In the genomic region with DNA sequence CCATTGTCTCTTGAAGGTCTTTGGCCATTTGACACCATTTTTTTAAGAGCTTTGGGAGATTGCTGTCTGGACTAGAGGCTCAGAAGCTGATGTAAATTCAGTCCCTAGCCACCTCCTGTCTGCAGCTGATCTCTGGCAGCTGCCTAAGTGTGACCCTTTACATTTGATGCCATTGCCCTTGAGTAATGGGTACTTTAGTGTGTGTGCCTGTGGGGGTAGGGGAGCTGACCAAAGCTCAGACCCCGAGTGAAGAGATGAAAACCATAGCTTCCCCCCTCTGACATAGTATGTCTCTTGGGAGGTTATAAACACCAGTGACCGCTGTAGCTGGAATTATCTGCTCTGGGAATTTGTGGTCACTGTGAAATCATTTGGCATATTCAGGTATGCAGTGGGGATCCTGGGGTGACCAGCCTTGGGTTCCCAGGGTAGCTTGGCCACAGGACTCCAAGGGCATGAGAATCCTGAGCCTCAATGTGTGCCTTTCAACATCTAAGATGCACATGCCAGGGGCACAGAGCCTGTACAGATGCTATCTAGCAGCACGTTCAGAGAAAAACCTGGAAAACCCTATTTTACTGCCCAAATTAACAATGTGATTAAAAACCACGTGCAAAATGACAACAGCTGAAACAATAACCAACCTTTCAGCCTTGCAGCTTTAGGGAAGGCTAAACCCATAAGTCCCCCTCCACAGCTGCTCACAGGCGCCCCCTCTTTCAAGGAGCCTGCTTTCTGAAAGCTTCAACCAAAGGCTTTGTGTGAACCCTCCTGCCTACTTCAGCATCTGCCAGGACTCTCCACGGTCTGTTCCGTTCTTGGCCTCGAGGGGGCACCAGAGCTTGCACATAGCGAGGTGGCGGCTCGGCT, we compare ENCODE assay signal across 8 mouse cellular contexts.
DNase-seq lines count a peak whose midpoint lies in the region; ATAC-seq lines count a peak whose summit lies in the region.

No protein-coding gene starts in this region.

- no peaks in the 10 kb centered on the region for H3K36me3 ChIP-seq in heart, embryonic 12.5 days
- no peaks in the 10 kb centered on the region for H3K36me3 ChIP-seq in limb, embryonic 10.5 days
- H3K36me3 ChIP-seq in midbrain, embryonic 16.5 days (ENCODE audit: control insufficient read depth, insufficient read depth, low read length), result no peaks in the 10 kb centered on the region

- H3K4me2 ChIP-seq in heart, embryonic 12.5 days, result no peak overlapping the region
- peak overlapping the region; percentile 59 for H3K4me2 ChIP-seq in midbrain, embryonic 16.5 days (ENCODE audit: low read length)

- 14% methylated on average over 11 of the region's 11 CpGs for WGBS in heart, embryonic 12.5 days
- 17% methylated on average over 11 of the region's 11 CpGs for WGBS in limb, embryonic 10.5 days
- 10% methylated on average over 11 of the region's 11 CpGs for WGBS in midbrain, embryonic 16.5 days

- H3K9me3 ChIP-seq in heart, embryonic 12.5 days (replicated peaks), result no peaks in the 10 kb centered on the region
- H3K9me3 ChIP-seq in limb, embryonic 10.5 days (replicated peaks), result no peaks in the 10 kb centered on the region
- no peaks in the 10 kb centered on the region for H3K9me3 ChIP-seq in midbrain, embryonic 16.5 days (replicated peaks; ENCODE audit: control insufficient read depth, low read length, poor library complexity, severe bottlenecking)

- peaks cover 30% of the 10 kb centered on the region for H3K27me3 ChIP-seq in heart, embryonic 12.5 days (replicated peaks)
- peaks cover 28% of the 10 kb centered on the region for H3K27me3 ChIP-seq in limb, embryonic 10.5 days (ENCODE audit: low read depth, poor library complexity, severe bottlenecking)
- no peaks in the 10 kb centered on the region for H3K27me3 ChIP-seq in midbrain, embryonic 16.5 days (ENCODE audit: control insufficient read depth, insufficient read depth, low read depth, low read length)

- no peak overlapping the region for H3K27ac ChIP-seq in heart, embryonic 12.5 days (ENCODE audit: poor library complexity, severe bottlenecking)
- H3K27ac ChIP-seq in limb, embryonic 10.5 days, result peak overlapping the region; percentile 62
- peak overlapping the region; percentile 92 for H3K27ac ChIP-seq in midbrain, embryonic 16.5 days (ENCODE audit: low read length)

- no peak overlapping the region for H3K4me3 ChIP-seq in heart, embryonic 12.5 days
- H3K4me3 ChIP-seq in limb, embryonic 10.5 days, result peak overlapping the region; percentile 36; the same call in 1 of the 2 replicates
- H3K4me3 ChIP-seq in midbrain, embryonic 16.5 days (ENCODE audit: low read depth, low read length), result peak overlapping the region; percentile 30; the same call in 1 of the 2 replicates

- DNase-seq in heart, adult 11 months, result peak; percentile 92
- peak; percentile 94 for DNase-seq in embryo, embryonic 11 days
- DNase-seq in gastrocnemius, postnatal 25 days, result peak; percentile 48
- DNase-seq in kidney, adult 9 months, result peak; percentile 79
- peak; percentile 94 for DNase-seq in limb, embryonic 10.5 days (ENCODE audit: low spot score)
- DNase-seq in telencephalon, adult 2 months (ENCODE audit: low read depth, low spot score), result peak; percentile 72

- no peak for ATAC-seq in heart, embryonic 12.5 days (ENCODE audit: insufficient number of reproducible peaks, low FRiP score)
- ATAC-seq in midbrain, embryonic 16.5 days, result peak; percentile 92

- no peak overlapping the region for H3K9ac ChIP-seq in heart, embryonic 12.5 days
- H3K9ac ChIP-seq in midbrain, embryonic 16.5 days (ENCODE audit: low read depth, low read length), result peak overlapping the region; percentile 54; the same call in 1 of the 2 replicates

- H3K4me1 ChIP-seq in heart, embryonic 12.5 days (replicated peaks), result no peaks in the 10 kb centered on the region
- H3K4me1 ChIP-seq in limb, embryonic 10.5 days, result peaks cover 8% of the 10 kb centered on the region
- peaks cover 14% of the 10 kb centered on the region for H3K4me1 ChIP-seq in midbrain, embryonic 16.5 days (ENCODE audit: control insufficient read depth, insufficient read depth, low read length)
